Mouse (Mus musculus): ENCODE measurements around the gene Glud1. TPM values are rescaled to one million over a fixed set of nuclear protein-coding genes. Genes with fewer than 3 reads are reported as not detected.
A peak's percentile ranks its signal among the peaks of the same experiment; 100 is the strongest.
"Not testable (repeated sequence)": the region's sequence is repeated elsewhere in the genome, so short reads cannot be mapped to it uniquely, and the experiment has no call there.

The Glud1 gene
- polyA plus RNA-seq, 1 experiment from 2014 or later, result 105 TPM

DNA sequence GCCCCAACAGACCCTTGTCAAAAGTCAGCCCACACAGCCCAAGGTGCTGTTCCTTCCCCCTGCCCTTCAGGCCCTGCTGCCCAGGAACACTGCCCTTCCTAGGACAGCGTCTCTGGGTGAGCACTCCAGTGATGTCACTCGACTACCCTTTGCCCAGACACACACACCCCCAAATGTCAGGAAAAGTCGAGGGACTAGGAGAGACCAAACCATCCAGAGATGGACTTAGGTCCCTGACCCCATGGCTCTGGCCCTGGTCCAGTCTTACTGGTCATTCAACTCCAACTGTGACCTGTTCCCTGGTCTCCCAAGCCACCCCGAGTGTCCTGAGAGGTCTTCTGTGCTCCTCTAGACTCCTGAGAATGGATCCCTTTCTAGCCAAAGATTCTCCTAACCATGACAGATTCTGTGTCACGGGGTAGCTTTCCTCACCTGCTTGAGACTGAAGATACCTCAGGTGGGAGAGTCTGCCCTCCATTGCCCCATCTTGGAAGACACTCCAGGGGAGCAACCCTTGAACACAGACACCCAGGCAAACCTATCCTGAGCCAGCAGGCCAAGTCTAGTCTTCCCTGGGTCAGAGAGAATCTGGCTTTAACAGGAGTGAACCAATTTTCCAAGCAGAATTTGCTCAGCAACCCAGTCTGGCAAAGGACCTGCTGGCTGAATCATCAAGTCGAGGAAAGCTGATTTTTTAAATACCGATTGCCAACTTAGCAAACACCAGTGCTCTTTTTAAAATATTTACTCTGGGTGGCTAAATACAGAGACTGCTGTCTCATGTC is 47.3 kb downstream of the Glud1 start:
- Histone ChIP-seq H3K4me1 (peaks cover 5% of the 10 kb centered on the region; the same call in 1 of the 2 replicates), H3K27ac (no peak overlapping the region), H3K9ac (no peak overlapping the region), H3K27me3 (no peaks in the 10 kb centered on the region), H3K4me3 (replicated peaks) (no peak overlapping the region), H3K36me3 (no peaks in the 10 kb centered on the region), H3K4me2 (no peak overlapping the region), H3K9me3 (replicated peaks) (no peaks in the 10 kb centered on the region)
- ATAC-seq (replicated peaks; ENCODE audit: low FRiP score), result no peak
- 82% methylated on average over 7 of the region's 7 CpGs for WGBS

DNA sequence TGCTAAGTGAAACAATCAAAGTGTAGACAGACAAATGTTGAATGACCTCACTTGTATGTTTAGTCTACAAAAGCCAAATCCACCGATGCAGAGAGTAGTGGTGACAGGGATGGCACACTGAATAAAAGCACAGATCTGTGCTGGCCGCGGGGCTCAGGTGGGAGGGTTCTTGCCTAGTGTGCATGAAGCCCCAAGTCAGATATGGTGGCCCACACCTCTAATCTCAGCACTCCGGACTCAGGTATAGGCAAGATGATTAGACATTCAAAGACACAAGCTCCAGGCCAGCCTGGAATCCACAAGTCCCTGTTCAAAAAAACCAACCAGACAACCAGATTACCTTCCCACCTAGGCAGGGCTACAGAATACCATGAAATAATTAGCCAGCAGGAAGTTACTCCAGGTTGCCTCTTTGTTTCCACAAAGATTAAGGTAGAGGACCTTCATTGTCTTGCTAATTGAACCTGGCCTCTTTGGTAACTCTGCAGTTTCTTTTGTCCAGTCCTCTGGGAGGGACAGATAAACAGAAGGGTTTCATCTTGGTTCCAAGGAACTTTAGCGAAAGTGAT is 49.2 kb downstream of the Glud1 start:
- Histone ChIP-seq H3K9me3 (replicated peaks) (no peaks in the 10 kb centered on the region), H3K4me3 (replicated peaks) (no peak overlapping the region), H3K36me3 (no peaks in the 10 kb centered on the region), H3K9ac (no peak overlapping the region), H3K4me1 (peaks cover 18% of the 10 kb centered on the region), H3K27me3 (no peaks in the 10 kb centered on the region), H3K27ac (no peak overlapping the region), H3K4me2 (no peak overlapping the region)
- ATAC-seq (replicated peaks; ENCODE audit: low FRiP score), result no peak
- 54% methylated on average over 5 of the region's 5 CpGs for WGBS

- peaks cover 15% of the 10 kb centered on the region for H3K4me1 ChIP-seq
- H3K4me2 ChIP-seq, result no peak overlapping the region
- H3K9ac ChIP-seq, result no peak overlapping the region
- H3K4me3 ChIP-seq (replicated peaks), result no peak overlapping the region
- H3K27me3 ChIP-seq, result no peaks in the 10 kb centered on the region
- WGBS, result 46% methylated on average over 6 of the region's 6 CpGs
- no peak overlapping the region for H3K27ac ChIP-seq
- H3K9me3 ChIP-seq (replicated peaks), result no peaks in the 10 kb centered on the region
- no peak for ATAC-seq (replicated peaks; ENCODE audit: low FRiP score)
- no peaks in the 10 kb centered on the region for H3K36me3 ChIP-seq
These were observed 49.7 kb downstream of the Glud1 start for GRCm38 (mm10) chr14:34360251-34360650.

DNA sequence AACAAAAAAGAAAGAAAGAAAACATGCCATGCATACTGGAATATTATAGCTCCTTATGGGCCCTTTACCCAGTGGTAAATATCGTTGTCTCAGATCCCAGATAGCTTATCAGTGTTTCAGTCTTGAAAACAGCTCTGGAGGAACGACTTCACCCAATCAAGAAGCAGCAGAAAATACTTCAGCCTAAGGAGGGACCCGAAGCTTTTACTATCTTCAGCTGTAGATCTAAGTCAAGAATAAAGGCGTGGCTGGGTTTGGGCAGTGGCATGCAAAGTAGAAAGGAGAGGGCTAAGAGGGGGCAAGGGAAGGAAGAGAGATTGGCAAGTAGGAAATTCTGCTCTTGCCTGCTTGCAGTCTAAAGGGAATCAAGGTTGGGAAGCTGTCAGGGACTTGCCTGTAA is 51.6 kb downstream of the Glud1 start:
- ATAC-seq (replicated peaks; ENCODE audit: low FRiP score), result no peak
- no peak overlapping the region for H3K4me2 ChIP-seq
- H3K36me3 ChIP-seq, result no peaks in the 10 kb centered on the region
- H3K4me1 ChIP-seq, result peaks cover 15% of the 10 kb centered on the region
- H3K4me3 ChIP-seq (replicated peaks), result no peak overlapping the region
- H3K27me3 ChIP-seq, result no peaks in the 10 kb centered on the region
- H3K9ac ChIP-seq, result no peak overlapping the region
- H3K27ac ChIP-seq, result no peak overlapping the region
- H3K9me3 ChIP-seq (replicated peaks), result no peaks in the 10 kb centered on the region
- 70% methylated on average over 4 of the region's 4 CpGs for WGBS

DNA sequence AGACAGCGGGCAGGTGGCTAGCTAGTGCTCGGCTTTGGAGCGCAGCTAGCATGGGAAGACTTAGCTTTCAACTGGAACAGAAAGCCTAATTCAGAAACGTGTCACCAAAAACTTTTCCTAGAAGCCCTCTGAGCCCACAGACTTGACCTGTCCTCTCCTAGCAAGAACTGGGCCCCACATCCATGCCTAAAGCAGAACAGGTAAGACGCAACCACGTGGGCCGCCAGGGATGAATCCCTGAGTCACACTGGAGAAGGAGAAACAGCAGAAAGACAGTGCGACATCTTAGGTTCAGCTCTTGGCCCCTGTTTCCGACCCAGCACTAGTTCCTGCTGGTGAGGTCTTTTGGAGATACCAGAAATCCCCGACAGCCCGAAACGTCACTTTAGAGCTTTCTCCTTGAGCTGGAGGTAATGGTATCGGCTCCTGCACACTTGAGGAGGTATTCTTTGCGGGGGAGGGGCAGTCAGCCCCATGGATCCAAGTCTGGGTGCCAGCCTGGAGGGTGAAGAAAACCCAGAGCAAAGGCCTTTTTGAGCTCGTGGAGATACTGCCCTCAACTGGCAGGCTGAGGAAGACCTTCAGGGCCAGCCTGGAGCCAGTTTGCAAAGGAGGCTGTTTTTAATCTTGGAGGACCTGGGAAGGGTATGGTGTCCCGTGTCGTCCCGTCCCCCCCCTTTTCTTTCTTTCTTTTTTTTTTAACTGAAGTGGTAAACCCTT is 52.4 kb downstream of the Glud1 start:
- peak overlapping the region; percentile 37; the same call in 1 of the 2 replicates for H3K9ac ChIP-seq
- ATAC-seq (replicated peaks; ENCODE audit: low FRiP score), result peak; percentile 65
- peaks cover 15% of the 10 kb centered on the region for H3K4me1 ChIP-seq
- H3K4me3 ChIP-seq (replicated peaks), result peak overlapping the region; percentile 50
- peak overlapping the region; percentile 90 for H3K4me2 ChIP-seq
- H3K36me3 ChIP-seq, result no peaks in the 10 kb centered on the region
- no peaks in the 10 kb centered on the region for H3K9me3 ChIP-seq (replicated peaks)
- no peaks in the 10 kb centered on the region for H3K27me3 ChIP-seq
- WGBS, result 32% methylated on average over 18 of the region's 18 CpGs
- H3K27ac ChIP-seq, result no peak overlapping the region

- Histone ChIP-seq H3K9ac (peak overlapping the region; percentile 37), H3K4me1 (peaks cover 15% of the 10 kb centered on the region), H3K4me3 (replicated peaks) (peak overlapping the region; percentile 50), H3K27ac (no peak overlapping the region), H3K9me3 (replicated peaks) (no peaks in the 10 kb centered on the region), H3K27me3 (no peaks in the 10 kb centered on the region), H3K36me3 (no peaks in the 10 kb centered on the region), H3K4me2 (peak overlapping the region; percentile 90)
- 2% methylated on average over 32 of the region's 32 CpGs for WGBS
- ATAC-seq (replicated peaks; ENCODE audit: low FRiP score), result peak; percentile 89
These were observed 53.1 kb downstream of the Glud1 start for GRCm38 (mm10) chr14:34363490-34364253.

GRCm38 (mm10) chr14:34364254-34365146 is 54.0 kb downstream of the Glud1 start:
- H3K4me1 ChIP-seq, result peaks cover 15% of the 10 kb centered on the region
- peak overlapping the region; percentile 37 for H3K9ac ChIP-seq
- not testable (repeated sequence) for H3K36me3 ChIP-seq; H3K27ac ChIP-seq; H3K9me3 ChIP-seq (replicated peaks); H3K27me3 ChIP-seq; ATAC-seq (replicated peaks; ENCODE audit: low FRiP score)
- H3K4me3 ChIP-seq (replicated peaks), result peak overlapping the region; percentile 50
- 79% methylated on average over 15 of the region's 15 CpGs for WGBS
- peak overlapping the region; percentile 90 for H3K4me2 ChIP-seq

DNA sequence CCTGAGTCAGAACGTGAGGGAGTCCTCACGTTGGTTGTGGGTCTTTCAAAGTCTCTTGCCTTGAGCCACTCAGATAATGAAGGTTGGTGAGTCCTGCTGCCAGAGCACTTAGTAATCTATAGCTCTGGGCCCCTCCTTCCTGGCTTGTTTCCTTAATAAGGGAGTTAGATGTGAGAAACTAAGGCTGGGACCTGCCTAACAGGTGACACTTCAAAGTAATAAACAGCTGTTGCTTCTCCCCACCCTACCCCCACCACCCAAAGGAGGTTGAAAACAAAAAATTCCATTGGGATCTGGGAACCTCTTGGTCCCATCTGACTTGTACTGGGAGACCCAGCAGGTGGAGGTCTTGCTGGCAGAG is 54.6 kb downstream of the Glud1 start:
- ATAC-seq (replicated peaks; ENCODE audit: low FRiP score), result no peak
- peaks cover 15% of the 10 kb centered on the region for H3K4me1 ChIP-seq
- no peaks in the 10 kb centered on the region for H3K36me3 ChIP-seq
- no peak overlapping the region for H3K27ac ChIP-seq
- no peak overlapping the region for H3K4me2 ChIP-seq
- H3K9me3 ChIP-seq (replicated peaks), result no peaks in the 10 kb centered on the region
- H3K27me3 ChIP-seq, result no peaks in the 10 kb centered on the region
- no peak overlapping the region for H3K4me3 ChIP-seq (replicated peaks)
- 87% methylated on average over 2 of the region's 2 CpGs for WGBS
- H3K9ac ChIP-seq, result no peak overlapping the region

GRCm38 (mm10) chr14:34370203-34370602 is 59.7 kb downstream of the Glud1 start:
- Histone ChIP-seq H3K4me2 (no peak overlapping the region), H3K27ac (no peak overlapping the region), H3K9ac (no peak overlapping the region), H3K4me1 (peaks cover 15% of the 10 kb centered on the region), H3K4me3 (replicated peaks) (no peak overlapping the region), H3K9me3 (replicated peaks) (no peaks in the 10 kb centered on the region), H3K36me3 (no peaks in the 10 kb centered on the region), H3K27me3 (no peaks in the 10 kb centered on the region)
- 67% methylated on average over 3 of the region's 3 CpGs for WGBS
- no peak for ATAC-seq (replicated peaks; ENCODE audit: low FRiP score)

DNA sequence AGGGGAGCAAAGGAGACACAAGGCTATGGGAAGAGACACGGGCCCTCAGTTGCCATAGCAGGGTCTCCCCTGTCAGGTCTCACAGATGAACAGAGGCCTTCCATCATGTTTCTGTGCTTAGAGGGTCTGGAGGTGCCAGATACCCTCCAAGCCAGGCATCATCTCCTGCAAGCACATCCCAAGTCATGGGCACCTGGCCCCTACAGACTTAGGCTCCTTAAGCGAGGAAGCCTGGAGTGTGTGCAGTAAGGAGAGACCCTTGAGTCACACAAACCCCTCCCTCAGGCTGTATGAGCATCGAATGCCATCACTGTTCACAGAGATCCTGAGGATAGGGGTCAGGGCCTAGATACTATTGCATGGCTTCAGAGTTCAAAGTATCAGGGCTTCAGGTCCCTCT is 60.4 kb downstream of the Glud1 start:
- Histone ChIP-seq H3K4me2 (no peak overlapping the region), H3K9me3 (replicated peaks) (no peaks in the 10 kb centered on the region), H3K27ac (no peak overlapping the region), H3K36me3 (no peaks in the 10 kb centered on the region), H3K4me3 (replicated peaks) (no peak overlapping the region), H3K4me1 (peaks cover 15% of the 10 kb centered on the region), H3K9ac (no peak overlapping the region), H3K27me3 (no peaks in the 10 kb centered on the region)
- ATAC-seq (replicated peaks; ENCODE audit: low FRiP score), result no peak
- 94% methylated on average over 3 of the region's 3 CpGs for WGBS

DNA sequence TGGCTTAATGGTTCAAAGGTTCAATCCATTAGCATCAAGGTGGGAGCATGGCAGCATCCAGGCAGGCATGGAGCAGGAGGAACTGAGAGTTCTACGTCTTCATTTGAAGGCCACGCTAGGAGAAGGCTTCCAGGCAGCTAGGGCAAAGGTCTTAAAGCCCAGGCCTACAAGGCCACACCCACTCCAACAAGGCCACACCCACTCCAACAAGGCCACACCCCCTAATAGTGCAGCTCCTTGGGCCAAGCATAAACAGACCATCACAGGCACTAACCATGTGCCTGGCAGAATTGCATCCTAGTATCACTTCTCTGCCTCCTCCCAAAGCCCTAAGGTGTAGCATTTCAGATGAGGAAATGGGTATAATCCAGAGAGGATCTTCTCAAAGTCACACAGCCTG is 61.2 kb downstream of the Glud1 start:
- Histone ChIP-seq H3K36me3 (no peaks in the 10 kb centered on the region), H3K4me2 (no peak overlapping the region), H3K9me3 (replicated peaks) (no peaks in the 10 kb centered on the region), H3K4me3 (replicated peaks) (no peak overlapping the region), H3K4me1 (peaks cover 16% of the 10 kb centered on the region), H3K27ac (no peak overlapping the region), H3K27me3 (no peaks in the 10 kb centered on the region), H3K9ac (no peak overlapping the region)
- WGBS, result 52% methylated on average over 2 of the region's 2 CpGs
- ATAC-seq (replicated peaks; ENCODE audit: low FRiP score), result no peak

All from kidney, embryonic 15.5 days (tissue).